Mouse (Mus musculus) heart, postnatal 0 days (tissue): ENCODE measurements around the gene Psma5. TPM values are rescaled to one million over a fixed set of nuclear protein-coding genes. Genes with fewer than 3 reads are reported as not detected.

ENCODE experiments used
- ATAC-seq: fragments of 200-750 bp; cut with Nextera tagmentation; 2 replicates; pipeline ENCODE4 v1.8.0; 2017; ENCODE audit warnings: low read depth, moderate number of reproducible peaks, moderate library complexity; ENCODE audit not compliant: insufficient read depth
- DNase-seq: peaks from one replicate; pipeline ENCODE4 v3.0.0-alpha.2; 2016; ENCODE audit warnings: low spot score
- H3K27ac ChIP-seq: fragments of 300-500 bp; sonication (generic); 2 replicates; pipeline ENCODE4 v1.5.1; 2014; ENCODE audit warnings: low read depth, mild to moderate bottlenecking
- H3K27me3 ChIP-seq: fragments of 300-500 bp; sonication (generic); 2 replicates; pipeline ENCODE4 v1.6.1; 2014; ENCODE audit warnings: low read length, mixed read lengths; ENCODE audit not compliant: control insufficient read depth, insufficient read depth
- H3K36me3 ChIP-seq: fragments of 300-500 bp; sonication (generic); replicated peaks from 2 replicates; pipeline ENCODE4 v1.6.1; 2014; ENCODE audit warnings: low read length, mixed read lengths; ENCODE audit not compliant: control insufficient read depth, insufficient read depth
- H3K4me1 ChIP-seq: fragments of 300-500 bp; sonication (generic); 2 replicates; pipeline ENCODE4 v1.6.1; 2014; ENCODE audit warnings: antibody characterized with exemption; ENCODE audit not compliant: control insufficient read depth, insufficient read depth
- H3K4me2 ChIP-seq: fragments of 300-500 bp; sonication (generic); 2 replicates; pipeline ENCODE4 v1.6.1; 2014; ENCODE audit warnings: low read depth, mild to moderate bottlenecking, low read length, moderate library complexity
- H3K4me3 ChIP-seq: fragments of 300-500 bp; sonication (generic); 2 replicates; pipeline ENCODE4 v1.5.1; 2014; ENCODE audit warnings: low read depth, low read length
- H3K9ac ChIP-seq: fragments of 300-500 bp; sonication (generic); replicated peaks from 2 replicates; pipeline ENCODE4 v1.6.1; 2014; ENCODE audit warnings: low read depth, low read length, mixed read lengths
- H3K9me3 ChIP-seq: fragments of 300-500 bp; sonication (generic); replicated peaks from 2 replicates; pipeline ENCODE4 v1.6.1; 2016; ENCODE audit warnings: low read length; ENCODE audit not compliant: control insufficient read depth
- CTCF ChIP-seq: IDR thresholded peaks from 2 replicates; pipeline ENCODE4 v1.5.1; 2016; ENCODE audit warnings: antibody characterized with exemption, control low read depth, low read depth
- EP300 ChIP-seq: IDR thresholded peaks from 2 replicates; pipeline ENCODE4 v1.6.1; 2016; ENCODE audit warnings: antibody characterized with exemption, low read depth
- WGBS: fragments of 180-500 bp; shearing (Covaris S2); extraction: QIAGEN DNeasy Blood & Tissue Kit; methylation state at CpG from one replicate; pipeline ENCODE4 v1.1.7; 2014; 5-methylcytosine and 5-hydroxymethylcytosine counted together
- polyA plus RNA-seq: library from polyadenylated mRNA; unstranded; fragments of >200 nt; fragmentation: Nextera tagmentation; extraction: Ambion mirVana; gene quantifications from 2 replicates; pipeline ENCODE4 v1.2.1, GENCODE M21; 2015
- total RNA-seq: library from RNA; depleted of rRNA; stranded (reverse); fragments of >200 nt; gene quantifications from 2 replicates; pipeline ENCODE4 v1.2.3, GENCODE M21; 2014; ENCODE audit warnings: low replicate concordance

Gene Psma5
- total and polyA plus RNA-seq, 2 experiments from 2014 or later, result 82.6 to 180 TPM

- Histone ChIP-seq H3K4me2 (no peak overlapping the region), H3K4me1 (peaks cover 13% of the 10 kb centered on the region), H3K27ac (no peak overlapping the region), H3K9me3 (no peaks in the 10 kb centered on the region), H3K36me3 (peaks cover 7% of the 10 kb centered on the region; the same call in 1 of the 2 replicates), H3K9ac (no peak overlapping the region), H3K4me3 (no peak overlapping the region), H3K27me3 (peaks cover 5% of the 10 kb centered on the region; the same call in 1 of the 2 replicates)
- TF ChIP-seq EP300, result no peak
- TF ChIP-seq CTCF, result no peak
- no peak for DNase-seq
- 88% methylated on average over 6 of the region's 6 CpGs for WGBS
- ATAC-seq, result no peak
Measured at GRCm38 (mm10) chr3:108211845-108212244, 44.9 kb upstream of the Psma5 start.

GRCm38 (mm10) chr3:108212406-108212805 is 44.3 kb upstream of the Psma5 start:
- Histone ChIP-seq H3K36me3 (peaks cover 4% of the 10 kb centered on the region; the same call in 1 of the 2 replicates), H3K4me1 (peaks cover 13% of the 10 kb centered on the region), H3K27me3 (peaks cover 5% of the 10 kb centered on the region; the same call in 1 of the 2 replicates), H3K27ac (no peak overlapping the region), H3K9ac (no peak overlapping the region), H3K9me3 (no peaks in the 10 kb centered on the region), H3K4me3 (no peak overlapping the region), H3K4me2 (no peak overlapping the region)
- DNase-seq, result no peak
- TF ChIP-seq CTCF (no peak), EP300 (no peak)
- no peak for ATAC-seq
- WGBS, result 78% methylated on average over 8 of the region's 8 CpGs

GRCm38 (mm10) chr3:108214734-108215133 is 42.0 kb upstream of the Psma5 start:
- Histone ChIP-seq H3K4me2 (no peak overlapping the region), H3K27me3 (peaks cover 13% of the 10 kb centered on the region; the same call in 1 of the 2 replicates), H3K4me3 (no peak overlapping the region), H3K36me3 (no peaks in the 10 kb centered on the region), H3K9me3 (no peaks in the 10 kb centered on the region), H3K27ac (no peak overlapping the region), H3K4me1 (peaks cover 8% of the 10 kb centered on the region), H3K9ac (no peak overlapping the region)
- TF ChIP-seq EP300 (no peak), CTCF (no peak)
- no peak for DNase-seq
- WGBS, result 15% methylated on average over 5 of the region's 5 CpGs
- ATAC-seq, result no peak

- DNase-seq, result no peak
- no peaks in the 10 kb centered on the region for H3K36me3 ChIP-seq
- TF ChIP-seq CTCF (no peak), EP300 (no peak)
Measured at GRCm38 (mm10) chr3:108220661-108221060, 36.1 kb upstream of the Psma5 start.

GRCm38 (mm10) chr3:108225711-108226557 is 30.8 kb upstream of the Psma5 start:
- Histone ChIP-seq H3K9me3 (no peaks in the 10 kb centered on the region), H3K36me3 (no peaks in the 10 kb centered on the region), H3K27ac (no peak overlapping the region), H3K4me3 (peak overlapping the region; percentile 53), H3K27me3 (peaks cover 57% of the 10 kb centered on the region), H3K4me1 (peaks cover 6% of the 10 kb centered on the region; the same call in 1 of the 2 replicates), H3K9ac (peak overlapping the region; percentile 37; the same call in 1 of the 2 replicates), H3K4me2 (peak overlapping the region; percentile 79)
- DNase-seq, result no peak
- WGBS, result 3% methylated on average over 66 of the region's 67 CpGs
- peak; percentile 37; the same call in 1 of the 2 replicates for ATAC-seq
- TF ChIP-seq EP300, result no peak
- TF ChIP-seq CTCF, result no peak

More at GRCm38 (mm10) chr3:108220661-108221060, 36.1 kb upstream of the Psma5 start:
- 53% methylated on average over 3 of the region's 3 CpGs for WGBS
- no peak overlapping the region for H3K27ac ChIP-seq
- H3K9ac ChIP-seq, result no peak overlapping the region
- ATAC-seq, result no peak
- H3K4me1 ChIP-seq, result peaks cover 9% of the 10 kb centered on the region
- H3K4me3 ChIP-seq, result no peak overlapping the region
- no peak overlapping the region for H3K4me2 ChIP-seq
- no peaks in the 10 kb centered on the region for H3K9me3 ChIP-seq
- H3K27me3 ChIP-seq, result peaks cover 50% of the 10 kb centered on the region
